ENCODE assay signal across 8 mouse cellular contexts in genomic region chr5:140750925-140751324, GRCm38 (mm10). TPM values are rescaled to one million over a fixed set of nuclear protein-coding genes. Genes with fewer than 3 reads are reported as not detected.
A peak's percentile ranks its signal among the peaks of the same experiment; 100 is the strongest.
DNase-seq lines count a peak whose midpoint lies in the region; ATAC-seq and TF ChIP-seq lines count a peak whose summit lies in the region.
"Had no signal": no experiment of that assay in that cellular context is flagged by ENCODE, and none has a peak within 500 bp of the region (broad histone marks: within the 10 kb centered on the region; RNA-seq: fewer than 3 reads in every experiment).

No protein-coding gene starts in this region.

- peaks cover 8% of the 10 kb centered on the region; the same call in 1 of the 2 replicates for H3K9me3 ChIP-seq in liver, embryonic 13.5 days (replicated peaks)
- H3K9me3 ChIP-seq: neural tube, embryonic 13.5 days had no signal

- no peak for ATAC-seq in liver, embryonic 13.5 days (ENCODE audit: low read depth)

- no peak overlapping the region for H3K9ac ChIP-seq in liver, embryonic 13.5 days
- H3K9ac ChIP-seq: neural tube, embryonic 13.5 days had no signal

- no peaks in the 10 kb centered on the region for H3K36me3 ChIP-seq in kidney, adult 2 months (ENCODE audit: control insufficient read depth, insufficient read depth, low read length)
- H3K36me3 ChIP-seq in liver, embryonic 13.5 days, result no peaks in the 10 kb centered on the region

- TF ChIP-seq POLR2A in kidney, adult 2 months (IDR thresholded peaks at IDR 0.05; ENCODE audit: low read depth, low read length), result no peak

- 0% methylated on average over 1 of the region's 2 CpGs for whole genome bisulfite sequencing in kidney, adult 2 months
- WGBS in liver, embryonic 13.5 days (ENCODE audit: insufficient replicate concordance), result 2% methylated on average over 1 of the region's 2 CpGs

- H3K4me3 ChIP-seq in kidney, adult 2 months (ENCODE audit: insufficient read depth, low read depth, low read length), result no peak overlapping the region
- no peak overlapping the region for H3K4me3 ChIP-seq in liver, embryonic 13.5 days (replicated peaks)
- H3K4me3 ChIP-seq: neural tube, embryonic 13.5 days had no signal

- no peak overlapping the region for H3K4me2 ChIP-seq in liver, embryonic 13.5 days
- H3K4me2 ChIP-seq: neural tube, embryonic 13.5 days had no signal

- peak; percentile 49 for DNase-seq in kidney, adult 2 months
- no peak for DNase-seq in kidney, adult 18-20 months
- DNase-seq in 3T3-L1 (ENCODE audit: low read depth, low spot score) (peak; percentile 56), A20 (ENCODE audit: low read depth, low spot score) (peak; percentile 74)
- peak; percentile 32 for DNase-seq in liver, embryonic 13.5 days
- no peak for DNase-seq in urinary bladder, postnatal 14 days (ENCODE audit: low spot score)
- no peak for DNase-seq in frontal cortex, postnatal 25 days (ENCODE audit: low spot score in 2 of 2)

- H3K27me3 ChIP-seq in kidney, adult 2 months (replicated peaks; ENCODE audit: control insufficient read depth, insufficient read depth, low read length), result no peaks in the 10 kb centered on the region
- H3K27me3 ChIP-seq in liver, embryonic 13.5 days, result no peaks in the 10 kb centered on the region
- H3K27me3 ChIP-seq: neural tube, embryonic 13.5 days had no signal

- H3K27ac ChIP-seq in kidney, adult 2 months (ENCODE audit: insufficient read depth, low read depth, low read length), result no peak overlapping the region
- H3K27ac ChIP-seq in liver, embryonic 13.5 days, result no peak overlapping the region
- H3K27ac ChIP-seq: neural tube, embryonic 13.5 days had no signal

- TF ChIP-seq CTCF in kidney, adult 2 months (conservative IDR thresholded peaks at IDR 0.05; ENCODE audit: insufficient read depth, insufficient read length, low read depth, low read length), result peak; percentile 45

- peaks cover 8% of the 10 kb centered on the region; the same call in 1 of the 2 replicates for H3K4me1 ChIP-seq in kidney, adult 2 months (ENCODE audit: control insufficient read depth, insufficient read depth, low read length)
- H3K4me1 ChIP-seq in liver, embryonic 13.5 days (replicated peaks), result peaks cover 14% of the 10 kb centered on the region

RNA-seq across cellular contexts. Expression of gene Amz1, which starts 27.0 kb away (rescaled TPM):
- polyA plus RNA-seq in kidney, adult 2 months (2012; rRNA removed), result 3.9 and 4.5 TPM in 2 replicates
- 0.82 and 0.97 TPM in 2 replicates for polyA plus RNA-seq in liver, embryonic 13.5 days (2015; fragmentation: Nextera tagmentation; extraction: Ambion mirVana)

RNA-seq across cellular contexts. Expression of gene Brat1, which starts 46.1 kb away (rescaled TPM):
- polyA plus RNA-seq in kidney, adult 2 months (2012; rRNA removed), result 16.3 and 20.4 TPM in 2 replicates
- polyA plus RNA-seq in liver, embryonic 13.5 days (2015; fragmentation: Nextera tagmentation; extraction: Ambion mirVana), result 8.0 and 8.2 TPM in 2 replicates

RNA-seq across cellular contexts. Expression of gene Iqce, which starts 48.7 kb away (rescaled TPM):
- 23.1 and 27.2 TPM in 2 replicates for polyA plus RNA-seq in kidney, adult 2 months (2012; rRNA removed)
- polyA plus RNA-seq in liver, embryonic 13.5 days (2015; fragmentation: Nextera tagmentation; extraction: Ambion mirVana), result 4.3 and 5.6 TPM in 2 replicates

Comparison
In these comparisons a context has a peak if more than half of its experiments do, and no peak if none do; other contexts are left out.
1. DNase-seq: peak in kidney, adult 2 months (single experiment), 3T3-L1 (single experiment), A20 (single experiment) and liver, embryonic 13.5 days (single experiment); none in kidney, adult 18-20 months (single experiment), urinary bladder, postnatal 14 days (single experiment) and frontal cortex, postnatal 25 days (0 of 2).